Mouse (Mus musculus) Muller cell, postnatal 12 days (primary cell): ENCODE measurements at regions not wholly inside any gene's neighbourhood (a gene's known extent, or its start where the extent isn't known, plus 50 kb on each side); places are given as distances from the start of the nearest gene placed in this dataset.

Experiments
- DNase-seq: peaks from one replicate; pipeline ENCODE4 v3.0.0-alpha.2; 2015; ENCODE audit errors: inconsistent ontology term

GRCm38 (mm10) chr14:76791811-76792571 is 235.3 kb upstream of the Serp2 start:
- peak; percentile 41 for DNase-seq

GRCm38 (mm10) chr14:76789376-76789775 is 232.7 kb upstream of the Serp2 start:
- DNase-seq, result peak; percentile 36

GRCm38 (mm10) chr14:76787601-76788000 is 230.9 kb upstream of the Serp2 start:
- DNase-seq, result no peak

GRCm38 (mm10) chr14:76786214-76786613 is 229.5 kb upstream of the Serp2 start:
- no peak for DNase-seq

GRCm38 (mm10) chr14:76781524-76781880 is 224.8 kb upstream of the Serp2 start:
- DNase-seq, result no peak

GRCm38 (mm10) chr14:76780572-76781523 is 224.2 kb upstream of the Serp2 start:
- DNase-seq, result peak; percentile 58

- peak; percentile 31 for DNase-seq
Observed at GRCm38 (mm10) chr14:76778541-76779399, 222.1 kb upstream of the Serp2 start.

- peak; percentile 79 for DNase-seq
Observed at GRCm38 (mm10) chr14:76775387-76775924, 218.8 kb upstream of the Serp2 start.

GRCm38 (mm10) chr14:76772781-76773438 is 216.2 kb upstream of the Serp2 start:
- peak; percentile 19 for DNase-seq

GRCm38 (mm10) chr14:76770106-76770505 is 213.4 kb upstream of the Serp2 start:
- no peak for DNase-seq

GRCm38 (mm10) chr14:76767301-76767700 is 210.6 kb upstream of the Serp2 start:
- no peak for DNase-seq

- DNase-seq, result no peak
Observed at GRCm38 (mm10) chr14:76766186-76766713, 209.6 kb upstream of the Serp2 start.

GRCm38 (mm10) chr14:76765094-76765504 is 208.4 kb upstream of the Serp2 start:
- DNase-seq, result no peak

GRCm38 (mm10) chr14:76764390-76764796 is 207.7 kb upstream of the Serp2 start:
- DNase-seq, result no peak

- DNase-seq, result no peak
Observed at GRCm38 (mm10) chr14:76763539-76763938, 206.8 kb upstream of the Serp2 start.

GRCm38 (mm10) chr14:76762777-76763176 is 206.1 kb upstream of the Serp2 start:
- DNase-seq, result no peak

- DNase-seq, result no peak
Observed at GRCm38 (mm10) chr14:76761691-76762090, 205.0 kb upstream of the Serp2 start.

- no peak for DNase-seq
Observed at GRCm38 (mm10) chr14:76761274-76761673, 204.6 kb upstream of the Serp2 start.

- peak; percentile 77 for DNase-seq
Observed at GRCm38 (mm10) chr14:76760509-76761023, 203.9 kb upstream of the Serp2 start.

- DNase-seq, result no peak
Observed at GRCm38 (mm10) chr14:76759377-76759776, 202.7 kb upstream of the Serp2 start.
